Mouse (Mus musculus) right cerebral cortex, postnatal 4 days (tissue): ENCODE measurements at regions not wholly inside any gene's neighbourhood (a gene's known extent, or its start where the extent isn't known, plus 50 kb on each side); places are given as distances from the start of the nearest gene placed in this dataset.

Experiments
- DNase-seq: peaks from one replicate; pipeline ENCODE4 v3.0.0-alpha.2; 2022

- DNase-seq: no peak
Observed at GRCm38 (mm10) chr16:30775740-30776700, 176.5 kb downstream of the Fam43a start.

- DNase-seq: no peak
Observed at GRCm38 (mm10) chr16:30777416-30777815, 177.9 kb downstream of the Fam43a start.

GRCm38 (mm10) chr16:30778078-30778477, 178.6 kb downstream of the Fam43a start:
- DNase-seq: no peak

- no peak for DNase-seq
Observed at GRCm38 (mm10) chr16:30778945-30779344, 179.4 kb downstream of the Fam43a start.

- DNase-seq: no peak
Observed at GRCm38 (mm10) chr16:30784261-30784660, 184.7 kb downstream of the Fam43a start.

GRCm38 (mm10) chr16:30784949-30785348, 185.4 kb downstream of the Fam43a start:
- no peak for DNase-seq

- no peak for DNase-seq
Observed at GRCm38 (mm10) chr16:30786060-30786459, 186.5 kb downstream of the Fam43a start.

- no peak for DNase-seq
Observed at GRCm38 (mm10) chr16:30787351-30787750, 187.8 kb downstream of the Fam43a start.

- DNase-seq: no peak
Observed at GRCm38 (mm10) chr16:30788321-30788781, 188.8 kb downstream of the Fam43a start.

- DNase-seq: no peak
Observed at GRCm38 (mm10) chr16:30788944-30789781, 189.6 kb downstream of the Fam43a start.

- no peak for DNase-seq
Observed at GRCm38 (mm10) chr16:30790036-30790435, 190.5 kb downstream of the Fam43a start.

GRCm38 (mm10) chr16:30790551-30791001, 191.1 kb downstream of the Fam43a start:
- no peak for DNase-seq

GRCm38 (mm10) chr16:30791048-30791855, 191.7 kb downstream of the Fam43a start:
- DNase-seq: no peak

GRCm38 (mm10) chr16:30792738-30793377, 193.3 kb downstream of the Fam43a start:
- peak; percentile 39 for DNase-seq

- DNase-seq: no peak
Observed at GRCm38 (mm10) chr16:30793378-30793753, 193.8 kb downstream of the Fam43a start.

- no peak for DNase-seq
Observed at GRCm38 (mm10) chr16:30793856-30794255, 194.3 kb downstream of the Fam43a start.

GRCm38 (mm10) chr16:30795501-30795904, 196.0 kb downstream of the Fam43a start:
- DNase-seq: no peak

GRCm38 (mm10) chr16:30796103-30796502, 196.6 kb downstream of the Fam43a start:
- no peak for DNase-seq

GRCm38 (mm10) chr16:30797006-30797405, 197.5 kb downstream of the Fam43a start:
- DNase-seq: no peak

- no peak for DNase-seq
Observed at GRCm38 (mm10) chr16:30797973-30798471, 198.5 kb downstream of the Fam43a start.

- no peak for DNase-seq
Observed at GRCm38 (mm10) chr16:30798536-30798935, 199.0 kb downstream of the Fam43a start.
